8 mouse cellular contexts compared by ENCODE assay signal in genomic region chr14:20885091-20885888, GRCm38 (mm10). TPM values are rescaled to one million over a fixed set of nuclear protein-coding genes. Genes with fewer than 3 reads are reported as not detected.
DNase-seq lines count a peak whose midpoint lies in the region; ATAC-seq and TF ChIP-seq lines count a peak whose summit lies in the region.

No protein-coding gene starts in this region.

- H3K9ac ChIP-seq in embryonic facial prominence, embryonic 13.5 days, result 0 out of 2 replicates have a peak overlapping the region, but pooled peaks have one; percentile 17
- H3K9ac ChIP-seq in kidney, postnatal 0 days (ENCODE audit: low read depth, low read length), result 0 out of 2 replicates have a peak overlapping the region, but pooled peaks have one; percentile 36

- peak; percentile 38 for DNase-seq in urinary bladder, postnatal 14 days (ENCODE audit: low spot score)
- DNase-seq in urinary bladder, adult 2 months (ENCODE audit: low spot score), result no peak
- DNase-seq in kidney, postnatal 0 days (ENCODE audit: low spot score), result peak; percentile 85
- DNase-seq in thymus, postnatal 0 days (ENCODE audit: low spot score), result peak; percentile 68
- no peak for DNase-seq in layer of hippocampus, postnatal 25 days (ENCODE audit: extremely low spot score in 1 of 2, low spot score in 1 of 2)
- DNase-seq in ovary, postnatal 10 days (ENCODE audit: low spot score), result no peak

- peak overlapping the region; percentile 68 for H3K27ac ChIP-seq in embryonic facial prominence, embryonic 13.5 days
- peak overlapping the region; percentile 27; the same call in 1 of the 2 replicates for H3K27ac ChIP-seq in kidney, postnatal 0 days

- no peak for TF ChIP-seq CTCF in kidney, postnatal 0 days (IDR thresholded peaks at IDR 0.05; ENCODE audit: low read depth)

- H3K4me3 ChIP-seq in embryonic facial prominence, embryonic 13.5 days, result no peak overlapping the region
- no peak overlapping the region for H3K4me3 ChIP-seq in kidney, postnatal 0 days (replicated peaks; ENCODE audit: low read depth, low read length)

- no peaks in the 10 kb centered on the region for H3K36me3 ChIP-seq in embryonic facial prominence, embryonic 13.5 days
- H3K36me3 ChIP-seq in kidney, postnatal 0 days (ENCODE audit: insufficient read depth, low read length), result no peaks in the 10 kb centered on the region

- H3K27me3 ChIP-seq in embryonic facial prominence, embryonic 13.5 days, result no peaks in the 10 kb centered on the region
- no peaks in the 10 kb centered on the region for H3K27me3 ChIP-seq in kidney, postnatal 0 days (ENCODE audit: insufficient read depth, low read length)

- ATAC-seq in embryonic facial prominence, embryonic 13.5 days (ENCODE audit: insufficient number of reproducible peaks, insufficient read depth, low FRiP score, low TSS enrichment, low read depth), result no peak
- no peak for ATAC-seq in kidney, postnatal 0 days (replicated peaks; ENCODE audit: low FRiP score, low read depth)
- ATAC-seq in megakaryocyte, adult 5-6 weeks (ENCODE audit: poor library complexity, severe bottlenecking), result peak; percentile 80

- 17% methylated on average over 10 of the region's 10 CpGs for WGBS in embryonic facial prominence, embryonic 13.5 days
- WGBS in kidney, postnatal 0 days, result 24% methylated on average over 10 of the region's 10 CpGs

- peaks cover 24% of the 10 kb centered on the region for H3K4me1 ChIP-seq in embryonic facial prominence, embryonic 13.5 days
- peaks cover 7% of the 10 kb centered on the region; the same call in 1 of the 2 replicates for H3K4me1 ChIP-seq in kidney, postnatal 0 days (replicated peaks; ENCODE audit: insufficient read depth, low read length)

- 0 out of 2 replicates have a peak overlapping the region, but pooled peaks have one; percentile 22 for H3K4me2 ChIP-seq in embryonic facial prominence, embryonic 13.5 days
- peak overlapping the region; percentile 23; the same call in 1 of the 2 replicates for H3K4me2 ChIP-seq in kidney, postnatal 0 days (ENCODE audit: low read length)

- H3K9me3 ChIP-seq in embryonic facial prominence, embryonic 13.5 days, result no peaks in the 10 kb centered on the region
- no peaks in the 10 kb centered on the region for H3K9me3 ChIP-seq in kidney, postnatal 0 days (replicated peaks; ENCODE audit: low read length)

RNA-seq across cellular contexts. Expression of gene Vcl, which starts 43.9 kb away (rescaled TPM):
- polyA plus RNA-seq in urinary bladder, adult 2 months (2012; rRNA removed), result 291 and 300 TPM in 2 replicates
- 36.4 and 38.8 TPM in 2 replicates for polyA plus RNA-seq in embryonic facial prominence, embryonic 13.5 days (2015; fragmentation: Nextera tagmentation; extraction: Ambion mirVana)
- 39.9 and 42.0 TPM in 2 replicates for polyA plus RNA-seq in kidney, postnatal 0 days (2015; fragmentation: Nextera tagmentation; extraction: Ambion mirVana)
- 149 and 152 TPM in 2 replicates for total RNA-seq in megakaryocyte, adult 5-6 weeks (2015)
- 117 and 128 TPM in 2 replicates for total RNA-seq in megakaryocyte, adult 5-6 weeks (2017)
- 6.4 and 6.6 TPM in 2 replicates for polyA plus RNA-seq in thymus, postnatal 0 days (2015; fragmentation: Nextera tagmentation; extraction: Ambion mirVana)
- 10 to 100 TPM; 30.9 to 31.1 TPM for total RNA-seq in layer of hippocampus, postnatal 25 days (2021)

RNA-seq across cellular contexts. Expression of gene Plau, which starts 48.8 kb away (rescaled TPM):
- polyA plus RNA-seq in urinary bladder, adult 2 months (2012; rRNA removed), result 73.2 and 80.6 TPM in 2 replicates
- 2.3 and 2.4 TPM in 2 replicates for polyA plus RNA-seq in embryonic facial prominence, embryonic 13.5 days (2015; fragmentation: Nextera tagmentation; extraction: Ambion mirVana)
- 70.2 and 74.7 TPM in 2 replicates for polyA plus RNA-seq in kidney, postnatal 0 days (2015; fragmentation: Nextera tagmentation; extraction: Ambion mirVana)
- 7.0 and 9.5 TPM in 2 replicates for total RNA-seq in megakaryocyte, adult 5-6 weeks (2015)
- total RNA-seq in megakaryocyte, adult 5-6 weeks (2017), result 16.8 and 17.1 TPM in 2 replicates
- 3.5 and 3.7 TPM in 2 replicates for polyA plus RNA-seq in thymus, postnatal 0 days (2015; fragmentation: Nextera tagmentation; extraction: Ambion mirVana)
- total RNA-seq in layer of hippocampus, postnatal 25 days (2021), result 1 to 10 TPM; 3.5 to 4.0 TPM

Comparison
In these comparisons a context has a peak if more than half of its experiments do, and no peak if none do; other contexts are left out.
1. DNase-seq: peak in urinary bladder, postnatal 14 days (single experiment), kidney, postnatal 0 days (single experiment) and thymus, postnatal 0 days (single experiment); none in urinary bladder, adult 2 months (single experiment), layer of hippocampus, postnatal 25 days (0 of 2) and ovary, postnatal 10 days (single experiment).
2. RNA of gene Plau, which starts 48.8 kb away (polyA plus RNA-seq): 73.2 to 80.6 TPM in urinary bladder, adult 2 months and 70.2 to 74.7 TPM in kidney, postnatal 0 days; 3.5 to 3.7 TPM in thymus, postnatal 0 days and 2.3 to 2.4 TPM in embryonic facial prominence, embryonic 13.5 days; every median in the first group is over 10 times any median in the second.